Mouse (Mus musculus) intestine, embryonic 14.5 days (tissue): ENCODE results near the gene Gabpb2. TPM values are rescaled to one million over a fixed set of nuclear protein-coding genes. Genes with fewer than 3 reads are reported as not detected.

Experiments
- ATAC-seq: fragments of 200-750 bp; cut with Nextera tagmentation; replicated peaks from 2 replicates; pipeline ENCODE4 v1.8.0; 2017; ENCODE audit warnings: low read depth, moderate number of reproducible peaks, moderate TSS enrichment, moderate library complexity; ENCODE audit not compliant: low FRiP score, low TSS enrichment
- DNase-seq: peaks from one replicate; pipeline ENCODE4 v3.0.0-alpha.2; 2018; ENCODE audit warnings: low spot score
- H3K27ac ChIP-seq: fragments of 300-500 bp; sonication (generic); 2 replicates; pipeline ENCODE4 v1.5.1; 2014; ENCODE audit warnings: low read depth, mild to moderate bottlenecking, control low read depth
- H3K27me3 ChIP-seq: fragments of 300-500 bp; sonication (generic); replicated peaks from 2 replicates; pipeline ENCODE4 v1.6.1; 2014; ENCODE audit warnings: low read length, control low read depth; ENCODE audit not compliant: control insufficient read depth, insufficient read depth
- H3K36me3 ChIP-seq: fragments of 300-500 bp; sonication (generic); 2 replicates; pipeline ENCODE4 v1.6.1; 2014; ENCODE audit warnings: low read length, control low read depth; ENCODE audit not compliant: control insufficient read depth, insufficient read depth
- H3K4me1 ChIP-seq: fragments of 300-500 bp; sonication (generic); replicated peaks from 2 replicates; pipeline ENCODE4 v1.6.1; 2014; ENCODE audit warnings: low read length, control low read depth, mixed read lengths; ENCODE audit not compliant: control insufficient read depth, insufficient read depth
- H3K4me2 ChIP-seq: fragments of 300-500 bp; sonication (generic); 2 replicates; pipeline ENCODE4 v1.6.1; 2014; ENCODE audit warnings: low read length
- H3K4me3 ChIP-seq: fragments of 300-500 bp; sonication (generic); 2 replicates; pipeline ENCODE4 v1.5.1; 2014; ENCODE audit warnings: low read depth, low read length, control low read depth, mixed read lengths
- H3K9ac ChIP-seq: fragments of 300-500 bp; sonication (generic); 2 replicates; pipeline ENCODE4 v1.6.1; 2014; ENCODE audit warnings: mild to moderate bottlenecking, low read length
- H3K9me3 ChIP-seq: fragments of 300-500 bp; sonication (generic); 2 replicates; pipeline ENCODE4 v1.6.1; 2016; ENCODE audit warnings: low read length, control low read depth; ENCODE audit not compliant: control insufficient read depth
- WGBS: fragments of 180-500 bp; shearing (Covaris S2); extraction: QIAGEN DNeasy Blood & Tissue Kit; methylation state at CpG from one replicate; pipeline ENCODE4 v1.1.7; 2014; 5-methylcytosine and 5-hydroxymethylcytosine counted together
- polyA plus RNA-seq: library from polyadenylated mRNA; unstranded; fragments of >200 nt; fragmentation: Nextera tagmentation; extraction: Ambion mirVana; gene quantifications from 2 replicates; pipeline ENCODE4 v1.2.1, GENCODE M21; 2014

The Gabpb2 gene
- polyA plus RNA-seq, 1 experiment from 2014 or later, result 10.9 TPM

DNA sequence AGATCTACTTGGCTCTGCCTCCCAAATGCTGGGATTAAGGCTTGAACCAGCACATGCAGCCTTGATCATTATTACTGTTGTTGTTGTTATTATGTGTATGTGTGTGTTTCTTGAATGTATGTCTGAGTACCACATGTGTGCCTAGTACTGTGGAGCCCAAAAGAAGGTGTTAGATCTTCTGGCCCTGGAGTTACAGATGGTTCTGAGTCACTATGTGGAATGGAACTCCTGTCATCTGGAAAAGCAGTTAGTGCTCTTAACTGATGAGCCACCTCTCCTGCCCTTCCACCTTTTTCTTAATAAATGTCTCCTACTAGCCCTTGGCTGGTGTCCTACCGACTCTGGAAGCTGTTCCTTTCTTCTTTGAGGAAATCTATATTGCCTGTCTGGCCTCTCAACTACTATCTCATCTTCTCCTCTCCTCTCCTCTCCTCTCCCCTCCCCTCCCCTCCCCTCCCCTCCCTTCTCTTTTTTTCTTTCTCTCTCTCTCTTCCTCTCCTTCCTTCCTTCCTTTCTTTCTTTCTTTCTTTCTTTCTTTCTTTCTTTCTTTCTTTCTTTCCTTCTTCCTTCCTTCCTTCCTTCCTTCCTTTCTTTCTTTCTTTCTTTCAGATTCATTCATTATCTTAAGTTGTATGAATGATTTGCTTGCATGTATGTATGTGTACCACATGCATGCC is 30.1 kb upstream of the Gabpb2 start:
- ATAC-seq (no peak), DNase-seq (no peak)
- H3K27ac ChIP-seq, result no peak overlapping the region
- no peak overlapping the region for H3K4me3 ChIP-seq
- no peak overlapping the region for H3K9ac ChIP-seq
- WGBS, result 61% methylated on average over 1 of the region's 1 CpGs
- no peaks in the 10 kb centered on the region for H3K27me3 ChIP-seq
- H3K4me2 ChIP-seq, result no peak overlapping the region
- H3K9me3 ChIP-seq, result no peaks in the 10 kb centered on the region
- H3K36me3 ChIP-seq, result 0 out of 2 replicates have a peak, but pooled peaks cover under 1% of the 10 kb centered on the region
- no peaks in the 10 kb centered on the region for H3K4me1 ChIP-seq

DNA sequence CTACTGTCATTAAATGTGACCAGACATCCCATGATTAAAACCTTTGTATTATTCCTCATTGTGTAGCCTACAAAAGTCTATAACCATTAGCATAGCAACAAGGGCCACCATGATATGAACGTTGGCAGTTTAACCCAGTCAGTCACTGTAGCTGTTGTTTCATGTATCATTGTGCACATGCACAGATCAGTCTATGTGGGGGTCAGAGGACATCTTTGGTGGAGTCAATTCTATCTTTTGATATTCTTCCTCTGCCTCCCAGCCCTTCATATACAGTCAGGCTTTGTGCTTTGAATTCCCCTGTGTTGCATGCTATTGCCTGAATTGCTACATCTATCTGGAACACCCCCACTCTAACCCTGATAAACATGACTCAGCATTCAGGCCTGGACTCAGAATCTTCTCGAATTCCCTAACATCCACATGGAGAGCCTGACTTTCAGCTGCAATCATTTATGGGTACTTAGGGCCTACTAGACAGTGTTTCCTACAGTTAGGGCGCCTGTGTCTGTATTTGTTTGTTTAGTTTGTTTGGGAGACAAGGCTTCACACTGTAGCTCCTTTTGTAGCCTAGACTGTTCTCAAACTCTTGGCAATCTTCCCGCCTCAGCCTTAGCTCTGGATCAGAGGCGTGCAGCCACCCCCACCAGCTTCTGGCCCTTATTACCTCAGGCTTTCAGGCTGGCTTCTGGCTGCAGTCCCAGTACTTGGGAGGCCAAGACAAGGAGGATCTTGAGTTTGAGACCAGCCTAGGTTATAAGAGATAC is 28.9 kb upstream of the Gabpb2 start:
- no peaks in the 10 kb centered on the region for H3K27me3 ChIP-seq
- no peak overlapping the region for H3K9ac ChIP-seq
- DNase-seq (no peak), ATAC-seq (no peak)
- no peak overlapping the region for H3K4me3 ChIP-seq
- H3K9me3 ChIP-seq, result no peaks in the 10 kb centered on the region
- no peak overlapping the region for H3K4me2 ChIP-seq
- H3K27ac ChIP-seq, result no peak overlapping the region
- H3K4me1 ChIP-seq, result no peaks in the 10 kb centered on the region
- no peaks in the 10 kb centered on the region for H3K36me3 ChIP-seq
- 88% methylated on average over 5 of the region's 5 CpGs for WGBS

DNA sequence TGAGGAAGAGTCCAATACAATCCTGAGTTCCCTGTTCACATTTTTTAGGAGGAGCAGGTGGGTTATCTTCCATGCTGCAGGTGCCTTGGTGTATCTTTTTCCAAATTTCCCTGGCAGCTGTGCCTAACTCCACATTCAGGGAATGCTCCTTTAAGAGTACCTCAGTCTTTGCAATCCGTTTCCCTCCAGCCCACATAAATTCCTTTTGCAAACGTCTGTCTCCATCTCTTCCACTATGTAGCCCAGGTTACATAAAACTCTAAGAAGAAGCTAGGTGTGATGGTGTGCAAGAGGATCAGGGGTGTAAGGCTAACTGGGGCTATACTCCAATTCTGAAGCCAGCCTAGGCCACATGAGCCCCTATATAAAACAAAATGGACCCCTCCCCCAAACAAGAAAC is 25.4 kb upstream of the Gabpb2 start:
- no peaks in the 10 kb centered on the region for H3K27me3 ChIP-seq
- peaks cover 3% of the 10 kb centered on the region; the same call in 1 of the 2 replicates for H3K36me3 ChIP-seq
- H3K9ac ChIP-seq, result no peak overlapping the region
- ATAC-seq (no peak), DNase-seq (no peak)
- no peaks in the 10 kb centered on the region for H3K4me1 ChIP-seq
- H3K27ac ChIP-seq, result no peak overlapping the region
- 71% methylated on average over 2 of the region's 2 CpGs for WGBS
- H3K9me3 ChIP-seq, result no peaks in the 10 kb centered on the region
- no peak overlapping the region for H3K4me3 ChIP-seq
- no peak overlapping the region for H3K4me2 ChIP-seq

DNA sequence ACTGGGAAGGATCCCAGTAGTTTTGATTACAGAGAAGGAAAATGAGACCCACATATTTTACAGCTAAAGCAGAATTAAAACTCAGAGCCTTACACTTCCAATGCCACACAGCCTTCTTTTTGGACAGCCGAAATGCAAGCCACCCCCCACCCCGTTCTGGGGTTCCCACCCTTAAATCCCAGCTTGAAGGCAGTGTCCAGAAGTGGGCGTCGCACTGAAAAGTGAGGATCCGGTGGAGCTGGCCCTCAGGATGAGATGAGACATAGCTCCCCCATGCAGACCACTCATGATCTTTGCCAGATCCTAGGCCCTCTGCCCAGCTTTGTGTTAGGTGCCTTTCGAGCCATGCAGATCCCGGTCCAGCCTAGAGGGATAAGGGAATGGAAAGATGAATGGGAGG is 23.8 kb upstream of the Gabpb2 start, which contains the start of gene Gm128:
Gm128 (minus strand) TSS at position 101 of the 400 bp plus-strand sequence.
- Histone ChIP-seq H3K9ac (0 out of 2 replicates have a peak within 1 kb of the TSS, but pooled peaks have one; percentile 8), H3K4me2 (peak within 1 kb of the TSS; percentile 12; the same call in 1 of the 2 replicates), H3K4me3 (no peak within 1 kb of the TSS), H3K27me3 (no peaks in the 10 kb centered on the region), H3K4me1 (no peaks in the 10 kb centered on the region), H3K9me3 (no peaks in the 10 kb centered on the region), H3K27ac (no peak within 1 kb of the TSS), H3K36me3 (peaks cover 10% of the 10 kb centered on the region)
- no peak for ATAC-seq
- WGBS, result 66% methylated on average over 7 of the region's 7 CpGs
- no peak for DNase-seq

GRCm38 (mm10) chr3:95240900-95241299 is 23.2 kb upstream of the Gabpb2 start:
- peaks cover 16% of the 10 kb centered on the region for H3K36me3 ChIP-seq
- DNase-seq (no peak), ATAC-seq (no peak; the same call in 1 of the 2 replicates)
- H3K4me1 ChIP-seq, result no peaks in the 10 kb centered on the region
- H3K9me3 ChIP-seq, result no peaks in the 10 kb centered on the region
- H3K4me3 ChIP-seq, result no peak overlapping the region
- peak overlapping the region; percentile 12; the same call in 1 of the 2 replicates for H3K4me2 ChIP-seq
- 0 out of 2 replicates have a peak overlapping the region, but pooled peaks have one; percentile 8 for H3K9ac ChIP-seq
- no peaks in the 10 kb centered on the region for H3K27me3 ChIP-seq
- WGBS, result 34% methylated on average over 17 of the region's 17 CpGs
- H3K27ac ChIP-seq, result no peak overlapping the region

DNA sequence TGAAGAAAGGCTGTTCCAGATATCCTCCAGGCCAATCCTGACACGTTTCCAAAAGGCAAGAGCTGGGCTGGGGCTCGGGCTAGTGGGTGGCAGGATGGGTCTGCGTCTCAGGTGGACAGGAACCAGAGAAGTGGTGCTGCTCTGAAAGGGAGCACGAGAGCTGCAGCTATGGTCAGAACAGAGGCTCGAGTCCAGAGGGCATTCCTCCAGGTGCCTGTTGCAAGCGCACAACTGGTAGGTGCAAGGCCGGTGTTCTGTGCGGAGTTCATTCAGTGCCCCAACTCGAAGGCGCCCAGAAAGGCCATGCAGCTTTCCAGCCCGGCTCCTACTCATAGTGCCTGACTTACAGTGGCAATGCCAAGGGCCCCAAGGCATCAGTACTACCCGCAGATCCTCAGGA is 22.3 kb upstream of the Gabpb2 start:
- Histone ChIP-seq H3K27ac (no peak overlapping the region), H3K9me3 (no peaks in the 10 kb centered on the region), H3K36me3 (peaks cover 25% of the 10 kb centered on the region), H3K4me1 (no peaks in the 10 kb centered on the region), H3K9ac (no peak overlapping the region), H3K27me3 (no peaks in the 10 kb centered on the region), H3K4me2 (no peak overlapping the region), H3K4me3 (no peak overlapping the region)
- DNase-seq (no peak), ATAC-seq (no peak)
- WGBS, result 84% methylated on average over 12 of the region's 12 CpGs

DNA sequence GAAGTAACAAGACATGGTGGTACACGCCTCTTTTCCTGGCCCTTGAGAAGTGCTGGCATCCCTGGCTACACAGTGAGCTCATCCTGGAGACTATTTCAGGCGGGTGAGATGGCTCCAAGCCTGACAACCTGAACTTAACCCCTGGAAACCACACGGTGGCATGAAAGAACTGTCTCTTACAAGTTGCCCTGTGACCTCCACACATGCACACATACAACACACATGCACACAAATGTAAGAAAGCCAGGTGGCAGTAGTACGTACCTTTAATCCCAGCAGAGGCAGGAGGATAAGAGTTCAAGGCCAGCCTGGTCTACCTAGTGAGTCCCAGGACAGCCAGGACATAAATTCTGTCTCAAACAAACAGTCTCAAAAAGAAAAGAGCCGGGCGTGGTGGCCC is 21.3 kb upstream of the Gabpb2 start:
- 85% methylated on average over 6 of the region's 6 CpGs for WGBS
- no peak overlapping the region for H3K27ac ChIP-seq

GRCm38 (mm10) chr3:95237541-95238099 is 19.9 kb upstream of the Gabpb2 start:
- WGBS, result 88% methylated on average over 8 of the region's 8 CpGs
- no peaks in the 10 kb centered on the region for H3K9me3 ChIP-seq
- DNase-seq (no peak), ATAC-seq (no peak)
- peaks cover 49% of the 10 kb centered on the region for H3K36me3 ChIP-seq
- no peak overlapping the region for H3K9ac ChIP-seq
- no peaks in the 10 kb centered on the region for H3K27me3 ChIP-seq
- no peak overlapping the region for H3K27ac ChIP-seq
- no peak overlapping the region for H3K4me2 ChIP-seq
- H3K4me3 ChIP-seq, result no peak overlapping the region
- H3K4me1 ChIP-seq, result no peaks in the 10 kb centered on the region

More for the DNA sequence above, 21.3 kb upstream of the Gabpb2 start:
- H3K36me3 ChIP-seq, result peaks cover 35% of the 10 kb centered on the region
- H3K4me1 ChIP-seq, result no peaks in the 10 kb centered on the region
- H3K27me3 ChIP-seq, result no peaks in the 10 kb centered on the region
- no peak overlapping the region for H3K4me3 ChIP-seq
- no peak overlapping the region for H3K4me2 ChIP-seq
- no peaks in the 10 kb centered on the region for H3K9me3 ChIP-seq
- ATAC-seq, result no peak
- no peak for DNase-seq
- no peak overlapping the region for H3K9ac ChIP-seq
